Mouse (Mus musculus) limb, embryonic 11.5 days (tissue): Measurements from ENCODE around the gene Sgms1. TPM values are rescaled to one million over a fixed set of nuclear protein-coding genes. Genes with fewer than 3 reads are reported as not detected.

Source experiments
- ATAC-seq: fragments of 200-750 bp; cut with Nextera tagmentation; 2 replicates; pipeline ENCODE4 v1.8.0; 2017; ENCODE audit warnings: low read depth; ENCODE audit not compliant: insufficient number of reproducible peaks, low FRiP score, low TSS enrichment
- DNase-seq: peaks from one replicate; pipeline ENCODE4 v3.0.0-alpha.2; 2015; ENCODE audit warnings: low spot score
- H3K27ac ChIP-seq: fragments of 300-500 bp; sonication (generic); replicated peaks from 2 replicates; pipeline ENCODE4 v1.5.1; 2014; ENCODE audit warnings: low read depth, mild to moderate bottlenecking, low read length
- H3K27me3 ChIP-seq: fragments of 300-500 bp; sonication (generic); 2 replicates; pipeline ENCODE4 v1.6.1; 2014; ENCODE audit warnings: mild to moderate bottlenecking, low read length, mixed read lengths; ENCODE audit not compliant: control insufficient read depth, insufficient read depth
- H3K36me3 ChIP-seq: fragments of 300-500 bp; sonication (generic); 2 replicates; pipeline ENCODE4 v1.6.1; 2014; ENCODE audit warnings: mild to moderate bottlenecking, low read length, moderate library complexity, mixed read lengths; ENCODE audit not compliant: control insufficient read depth, insufficient read depth
- H3K4me1 ChIP-seq: fragments of 300-500 bp; sonication (generic); 2 replicates; pipeline ENCODE4 v1.6.1; 2014; ENCODE audit warnings: low read length, mixed read lengths; ENCODE audit not compliant: control insufficient read depth, insufficient read depth
- H3K4me2 ChIP-seq: fragments of 300-500 bp; sonication (generic); 2 replicates; pipeline ENCODE4 v1.6.1; 2014; ENCODE audit warnings: low read depth, mild to moderate bottlenecking, moderate library complexity; ENCODE audit not compliant: severe bottlenecking
- H3K4me3 ChIP-seq: fragments of 300-500 bp; sonication (generic); 2 replicates; pipeline ENCODE4 v1.5.1; 2014; ENCODE audit warnings: low read depth, low read length
- H3K9ac ChIP-seq: fragments of 300-500 bp; sonication (generic); 2 replicates; pipeline ENCODE4 v1.6.1; 2014; ENCODE audit warnings: mild to moderate bottlenecking, low read length
- H3K9me3 ChIP-seq: fragments of 300-500 bp; sonication (generic); 2 replicates; pipeline ENCODE4 v1.6.1; 2016; ENCODE audit warnings: low read length; ENCODE audit not compliant: control insufficient read depth
- WGBS: fragments of 180-500 bp; shearing (Covaris S2); extraction: QIAGEN DNeasy Blood & Tissue Kit; methylation state at CpG from one replicate; pipeline ENCODE4 v1.1.7; 2014; 5-methylcytosine and 5-hydroxymethylcytosine counted together
- polyA plus RNA-seq: library from polyadenylated mRNA; unstranded; fragments of >200 nt; fragmentation: Nextera tagmentation; extraction: Ambion mirVana; gene quantifications from 2 replicates; pipeline ENCODE4 v1.2.1, GENCODE M21; 2014

The Sgms1 gene
- polyA plus RNA-seq, 1 experiment from 2014 or later: 13.5 TPM

DNA sequence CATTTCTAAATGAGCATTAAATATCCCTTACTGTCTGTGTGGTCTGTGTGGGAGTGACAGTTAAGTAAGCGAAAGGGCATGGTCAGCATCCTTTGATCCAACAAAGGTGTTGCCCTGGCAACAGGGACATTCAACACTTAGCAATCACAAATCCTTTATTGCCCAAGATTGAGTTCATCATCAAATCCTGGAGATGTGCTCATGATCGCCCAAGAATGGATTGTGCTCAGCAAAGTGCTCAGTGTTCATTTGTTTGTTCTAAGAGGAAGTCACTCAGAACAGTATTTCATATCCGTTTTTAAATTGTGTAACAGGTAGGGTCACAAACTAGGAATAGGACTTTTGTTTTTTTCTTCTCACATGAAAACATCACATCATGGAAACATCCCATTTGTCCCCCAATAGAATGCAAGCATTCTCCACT lies 165.8 kb downstream of the Sgms1 start:
- no peak for DNase-seq
- no peaks in the 10 kb centered on the region for H3K36me3 ChIP-seq
- no peaks in the 10 kb centered on the region for H3K27me3 ChIP-seq
- H3K4me2 ChIP-seq: no peak overlapping the region
- no peak overlapping the region for H3K9ac ChIP-seq
- no peak overlapping the region for H3K27ac ChIP-seq
- H3K4me1 ChIP-seq: no peaks in the 10 kb centered on the region
- H3K4me3 ChIP-seq: no peak overlapping the region
- 84% methylated on average over 3 of the region's 3 CpGs for WGBS
- H3K9me3 ChIP-seq: no peaks in the 10 kb centered on the region
- no peak for ATAC-seq

GRCm38 (mm10) chr19:32222083-32222482 lies 167.4 kb downstream of the Sgms1 start:
- no peaks in the 10 kb centered on the region for H3K9me3 ChIP-seq
- no peak overlapping the region for H3K27ac ChIP-seq
- no peaks in the 10 kb centered on the region for H3K4me1 ChIP-seq
- no peak overlapping the region for H3K4me2 ChIP-seq
- no peaks in the 10 kb centered on the region for H3K27me3 ChIP-seq
- H3K36me3 ChIP-seq: no peaks in the 10 kb centered on the region
- ATAC-seq: no peak
- 94% methylated on average over 11 of the region's 11 CpGs for WGBS
- DNase-seq: no peak
- H3K4me3 ChIP-seq: no peak overlapping the region
- no peak overlapping the region for H3K9ac ChIP-seq

GRCm38 (mm10) chr19:32220991-32221390 lies 168.5 kb downstream of the Sgms1 start:
- no peak for DNase-seq
- no peak overlapping the region for H3K27ac ChIP-seq
- no peaks in the 10 kb centered on the region for H3K36me3 ChIP-seq
- H3K4me2 ChIP-seq: no peak overlapping the region
- H3K4me1 ChIP-seq: no peaks in the 10 kb centered on the region
- H3K4me3 ChIP-seq: no peak overlapping the region
- no peak overlapping the region for H3K9ac ChIP-seq
- no peaks in the 10 kb centered on the region for H3K9me3 ChIP-seq
- ATAC-seq: no peak
- WGBS: 75% methylated on average over 2 of the region's 2 CpGs
- H3K27me3 ChIP-seq: no peaks in the 10 kb centered on the region

- Histone ChIP-seq H3K27me3 (no peaks in the 10 kb centered on the region), H3K4me1 (no peaks in the 10 kb centered on the region), H3K4me3 (no peak overlapping the region), H3K9me3 (no peaks in the 10 kb centered on the region), H3K36me3 (no peaks in the 10 kb centered on the region), H3K27ac (no peak overlapping the region), H3K4me2 (no peak overlapping the region), H3K9ac (no peak overlapping the region)
- no peak for ATAC-seq
- DNase-seq: no peak
- 98% methylated on average over 2 of the region's 2 CpGs for WGBS
Measured at GRCm38 (mm10) chr19:32216710-32217109, 172.8 kb downstream of the Sgms1 start.

GRCm38 (mm10) chr19:32214905-32215806 lies 174.4 kb downstream of the Sgms1 start:
- no peak overlapping the region for H3K27ac ChIP-seq
- no peaks in the 10 kb centered on the region for H3K4me1 ChIP-seq
- no peak overlapping the region for H3K9ac ChIP-seq
- no peaks in the 10 kb centered on the region for H3K27me3 ChIP-seq
- DNase-seq (no peak), ATAC-seq (no peak)
- no peak overlapping the region for H3K4me2 ChIP-seq
- no peaks in the 10 kb centered on the region for H3K36me3 ChIP-seq
- no peaks in the 10 kb centered on the region for H3K9me3 ChIP-seq
- 76% methylated on average over 12 of the region's 12 CpGs for WGBS
- H3K4me3 ChIP-seq: no peak overlapping the region

- Histone ChIP-seq H3K4me1 (no peaks in the 10 kb centered on the region), H3K36me3 (no peaks in the 10 kb centered on the region), H3K4me2 (no peak overlapping the region), H3K27ac (no peak overlapping the region), H3K4me3 (no peak overlapping the region), H3K27me3 (no peaks in the 10 kb centered on the region), H3K9me3 (no peaks in the 10 kb centered on the region), H3K9ac (no peak overlapping the region)
- ATAC-seq (no peak), DNase-seq (no peak)
- WGBS: 94% methylated on average over 3 of the region's 3 CpGs
Measured at GRCm38 (mm10) chr19:32213577-32213976, 175.9 kb downstream of the Sgms1 start.

- DNase-seq (no peak), ATAC-seq (peak; percentile 63)
- Histone ChIP-seq H3K4me1 (no peaks in the 10 kb centered on the region), H3K4me3 (peak overlapping the region; percentile 38; the same call in 1 of the 2 replicates), H3K9me3 (no peaks in the 10 kb centered on the region), H3K36me3 (no peaks in the 10 kb centered on the region), H3K27me3 (no peaks in the 10 kb centered on the region), H3K4me2 (peak overlapping the region; percentile 82), H3K27ac (no peak overlapping the region; the same call in 1 of the 2 replicates), H3K9ac (0 out of 2 replicates have a peak overlapping the region, but pooled peaks have one; percentile 19)
Measured at GRCm38 (mm10) chr19:32211293-32211585, 178.3 kb downstream of the Sgms1 start.

GRCm38 (mm10) chr19:32210450-32211292 lies 178.8 kb downstream of the Sgms1 start:
- peak overlapping the region; percentile 53; the same call in 1 of the 2 replicates for H3K27ac ChIP-seq
- H3K4me2 ChIP-seq: peak overlapping the region; percentile 82
- H3K36me3 ChIP-seq: no peaks in the 10 kb centered on the region
- H3K27me3 ChIP-seq: no peaks in the 10 kb centered on the region
- DNase-seq (peak; percentile 92), ATAC-seq (peak; percentile 99)
- H3K9ac ChIP-seq: peak overlapping the region; percentile 53
- WGBS: 2% methylated on average over 34 of the region's 34 CpGs
- H3K4me1 ChIP-seq: no peaks in the 10 kb centered on the region
- peak overlapping the region; percentile 38 for H3K4me3 ChIP-seq
- no peaks in the 10 kb centered on the region for H3K9me3 ChIP-seq
